Mouse (Mus musculus) liver, embryonic 12.5 days (tissue): Measurements from ENCODE around the gene Aox4. TPM values are rescaled to one million over a fixed set of nuclear protein-coding genes. Genes with fewer than 3 reads are reported as not detected.

Experiments used
- ATAC-seq: fragments of 200-750 bp; cut with Nextera tagmentation; 2 replicates; pipeline ENCODE4 v1.8.0; 2017; ENCODE audit warnings: moderate number of reproducible peaks, mild to moderate bottlenecking, moderate library complexity
- H3K27ac ChIP-seq: fragments of 300-500 bp; sonication (generic); 2 replicates; pipeline ENCODE4 v1.5.1; 2016; ENCODE audit warnings: mild to moderate bottlenecking
- H3K27me3 ChIP-seq: fragments of 300-500 bp; sonication (generic); replicated peaks from 2 replicates; pipeline ENCODE4 v1.6.1; 2016; ENCODE audit warnings: mild to moderate bottlenecking, moderate library complexity
- H3K36me3 ChIP-seq: fragments of 300-500 bp; sonication (generic); 2 replicates; pipeline ENCODE4 v1.6.1; 2016; ENCODE audit warnings: mild to moderate bottlenecking, moderate library complexity
- H3K4me1 ChIP-seq: fragments of 300-500 bp; sonication (generic); 2 replicates; pipeline ENCODE4 v1.6.1; 2016
- H3K4me2 ChIP-seq: fragments of 300-500 bp; sonication (generic); 2 replicates; pipeline ENCODE4 v1.6.1; 2016; ENCODE audit warnings: mild to moderate bottlenecking, moderate library complexity
- H3K4me3 ChIP-seq: fragments of 300-500 bp; sonication (generic); 2 replicates; pipeline ENCODE4 v1.5.1; 2016; ENCODE audit warnings: mild to moderate bottlenecking, moderate library complexity
- H3K9ac ChIP-seq: fragments of 300-500 bp; sonication (generic); 2 replicates; pipeline ENCODE4 v1.6.1; 2016; ENCODE audit warnings: mild to moderate bottlenecking, moderate library complexity
- H3K9me3 ChIP-seq: fragments of 300-500 bp; sonication (generic); replicated peaks from 2 replicates; pipeline ENCODE4 v1.6.1; 2016; ENCODE audit warnings: mild to moderate bottlenecking, moderate library complexity
- WGBS: fragments of 180-500 bp; shearing (Covaris S2); methylation state at CpG from one replicate; pipeline ENCODE4 v1.1.7; 2016; ENCODE audit not compliant: insufficient replicate concordance; 5-methylcytosine and 5-hydroxymethylcytosine counted together
- polyA plus RNA-seq: library from polyadenylated mRNA; unstranded; fragments of >200 nt; fragmentation: Nextera tagmentation; extraction: Ambion mirVana; gene quantifications from 2 replicates; pipeline ENCODE4 v1.2.1, GENCODE M21; 2016

The Aox4 gene
- polyA plus RNA-seq, 1 experiment from 2014 or later: 0.82 TPM

DNA sequence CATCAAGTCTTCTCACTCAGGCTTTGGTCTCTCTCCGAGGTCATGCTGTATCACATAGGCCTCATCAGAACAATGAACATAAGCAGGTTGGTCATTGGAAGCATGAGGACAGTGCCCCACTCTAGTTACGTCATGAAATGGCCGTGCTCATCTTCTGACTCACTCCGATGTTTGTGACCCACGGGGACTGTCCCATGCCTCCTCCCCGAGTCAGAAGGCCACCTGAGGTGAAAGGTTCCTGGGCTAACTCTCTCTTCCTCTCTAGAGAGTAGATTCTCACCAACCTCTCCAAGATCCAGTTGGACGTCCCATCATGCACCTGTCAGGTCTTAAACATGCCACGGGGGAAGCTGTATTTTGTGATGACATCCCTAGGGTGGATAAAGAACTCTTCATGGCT lies 98.4 kb downstream of the Aox4 start:
- no peaks in the 10 kb centered on the region for H3K36me3 ChIP-seq
- H3K27ac ChIP-seq: no peak overlapping the region
- H3K9ac ChIP-seq: no peak overlapping the region
- 0 out of 2 replicates have a peak, but pooled peaks cover under 1% of the 10 kb centered on the region for H3K4me1 ChIP-seq
- H3K4me3 ChIP-seq: no peak overlapping the region
- H3K9me3 ChIP-seq: no peaks in the 10 kb centered on the region
- H3K4me2 ChIP-seq: no peak overlapping the region
- 71% methylated on average over 8 of the region's 8 CpGs for WGBS
- no peak for ATAC-seq
- no peaks in the 10 kb centered on the region for H3K27me3 ChIP-seq

DNA sequence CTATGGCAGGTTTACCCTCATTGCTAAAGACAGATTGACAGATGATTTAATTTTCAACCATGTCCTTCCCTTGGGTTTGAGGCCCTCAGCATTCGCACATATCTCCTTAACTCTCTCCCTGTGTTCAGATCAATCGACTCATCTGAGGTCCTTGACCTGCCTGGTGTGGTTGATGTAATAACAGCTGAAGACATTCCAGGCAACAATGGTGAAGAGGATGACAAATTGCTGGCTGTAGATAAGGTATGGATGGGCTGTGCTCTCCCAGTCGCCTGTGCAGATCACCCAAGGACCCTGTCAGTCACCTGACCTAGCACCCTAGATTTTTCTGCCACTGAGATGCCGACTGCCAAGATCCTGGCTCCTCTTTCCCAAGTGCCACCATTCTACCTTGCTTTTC lies 99.7 kb downstream of the Aox4 start:
- H3K4me2 ChIP-seq: no peak overlapping the region
- no peaks in the 10 kb centered on the region for H3K9me3 ChIP-seq
- 57% methylated on average over 4 of the region's 4 CpGs for WGBS
- H3K9ac ChIP-seq: no peak overlapping the region
- ATAC-seq: no peak
- no peaks in the 10 kb centered on the region for H3K4me1 ChIP-seq
- H3K27ac ChIP-seq: no peak overlapping the region
- H3K27me3 ChIP-seq: no peaks in the 10 kb centered on the region
- H3K4me3 ChIP-seq: no peak overlapping the region
- no peaks in the 10 kb centered on the region for H3K36me3 ChIP-seq

DNA sequence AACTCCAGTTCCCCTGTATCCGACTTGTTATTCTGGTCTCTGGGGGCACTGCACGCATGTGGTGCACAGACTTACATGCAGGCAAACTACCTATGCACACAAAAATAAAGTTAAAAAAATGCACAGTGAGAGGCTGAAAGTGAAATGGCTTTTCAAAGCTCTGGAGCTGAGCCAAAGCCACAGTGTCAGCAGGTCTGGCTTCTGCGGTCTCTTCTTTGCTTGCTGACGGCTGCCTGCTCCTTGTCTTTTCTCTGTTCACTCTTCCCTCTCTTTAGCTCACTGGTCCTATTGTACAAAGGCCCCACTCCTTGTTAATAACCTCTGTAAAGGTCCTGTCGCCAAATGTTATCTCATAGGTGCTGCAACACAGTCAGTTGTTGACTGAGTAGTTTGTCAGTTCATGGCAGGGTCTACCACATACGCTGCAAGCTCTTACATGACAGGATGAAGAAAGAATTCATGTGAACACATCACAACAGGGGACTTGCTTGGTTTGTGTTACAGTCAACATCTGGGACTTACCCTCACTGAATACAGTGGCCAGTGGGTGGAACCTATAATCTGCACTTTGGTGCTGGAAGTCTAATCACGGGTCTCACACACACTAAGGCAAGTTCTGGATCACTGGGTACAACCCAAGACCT lies 101.1 kb downstream of the Aox4 start:
- Histone ChIP-seq H3K4me3 (no peak overlapping the region), H3K36me3 (no peaks in the 10 kb centered on the region), H3K4me2 (no peak overlapping the region), H3K9ac (no peak overlapping the region), H3K27ac (no peak overlapping the region), H3K4me1 (no peaks in the 10 kb centered on the region), H3K27me3 (no peaks in the 10 kb centered on the region), H3K9me3 (no peaks in the 10 kb centered on the region)
- WGBS: 63% methylated on average over 7 of the region's 7 CpGs
- ATAC-seq: no peak

DNA sequence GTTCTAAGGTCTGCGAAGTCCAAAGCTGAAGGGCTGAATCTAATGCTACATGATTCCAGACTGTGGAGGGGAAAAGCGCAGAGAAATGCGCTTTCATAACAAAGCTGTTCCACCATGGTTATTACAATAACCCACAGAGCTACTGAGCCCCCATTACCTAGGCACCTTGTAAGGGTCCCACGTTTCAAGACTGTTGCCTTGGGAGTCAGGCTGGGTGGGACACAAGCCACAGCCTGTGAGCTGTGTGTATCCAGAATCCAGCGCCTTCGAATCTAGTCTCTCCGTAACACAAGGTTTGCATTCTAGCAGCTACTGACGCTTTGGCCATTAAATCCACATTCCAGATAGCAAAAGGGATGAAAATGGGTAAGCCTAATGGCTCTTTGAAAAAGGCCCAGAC lies 103.0 kb downstream of the Aox4 start:
- no peaks in the 10 kb centered on the region for H3K27me3 ChIP-seq
- H3K9ac ChIP-seq: no peak overlapping the region
- no peak for ATAC-seq
- no peak overlapping the region for H3K4me3 ChIP-seq
- H3K4me2 ChIP-seq: no peak overlapping the region
- no peaks in the 10 kb centered on the region for H3K9me3 ChIP-seq
- H3K4me1 ChIP-seq: no peaks in the 10 kb centered on the region
- no peak overlapping the region for H3K27ac ChIP-seq
- WGBS: 80% methylated on average over 8 of the region's 8 CpGs
- no peaks in the 10 kb centered on the region for H3K36me3 ChIP-seq

DNA sequence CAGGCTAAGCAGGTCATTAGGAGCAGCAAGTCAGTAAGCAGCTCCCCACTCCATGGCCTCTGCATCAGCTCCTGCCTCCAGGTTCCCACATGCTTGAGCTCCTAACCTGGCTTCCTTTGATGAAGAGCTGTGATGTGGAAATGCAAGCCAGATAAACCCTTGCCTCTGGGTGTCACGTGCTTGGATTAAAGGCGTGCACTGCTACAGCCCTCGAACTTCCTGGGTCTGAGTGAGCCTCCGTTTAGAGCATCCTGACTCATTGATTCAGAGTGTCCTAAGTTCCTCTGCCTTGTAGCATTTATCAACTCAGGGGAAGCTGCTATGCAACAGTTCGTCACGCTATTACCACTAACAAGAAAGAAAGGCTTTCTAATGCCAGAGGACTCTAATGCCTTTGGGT lies 105.3 kb downstream of the Aox4 start:
- no peaks in the 10 kb centered on the region for H3K36me3 ChIP-seq
- no peak overlapping the region for H3K4me2 ChIP-seq
- no peaks in the 10 kb centered on the region for H3K27me3 ChIP-seq
- H3K9ac ChIP-seq: no peak overlapping the region
- no peak overlapping the region for H3K4me3 ChIP-seq
- no peaks in the 10 kb centered on the region for H3K4me1 ChIP-seq
- no peak overlapping the region for H3K27ac ChIP-seq
- WGBS: 55% methylated on average over 6 of the region's 6 CpGs
- H3K9me3 ChIP-seq: no peaks in the 10 kb centered on the region
- ATAC-seq: no peak

Other genes starting within 250 kb of the Aox4 start
- 12.4 and 12.9 TPM in 2 replicates for gene Sgo2a, start 214.4 kb upstream of the Aox4 start, polyA plus RNA-seq
- 5.7 and 5.9 TPM in 2 replicates for gene Kctd18, start 191.4 kb upstream of the Aox4 start, polyA plus RNA-seq
- gene Aox1, start 180.5 kb upstream of the Aox4 start, polyA plus RNA-seq: 0.06 and 0.07 TPM in 2 replicates
- 0.02 TPM in 1 of 2 replicates, not detected in the other for gene Aox3, start 97.3 kb upstream of the Aox4 start, polyA plus RNA-seq
- gene Aox2, start 67.9 kb downstream of the Aox4 start, polyA plus RNA-seq: not detected in 2 replicates
- gene Bzw1, start 182.5 kb downstream of the Aox4 start, polyA plus RNA-seq: 225 and 229 TPM in 2 replicates
- gene Clk1, start 213.7 kb downstream of the Aox4 start, polyA plus RNA-seq: 96.2 and 96.4 TPM in 2 replicates
- 25.2 TPM in 2 replicates for gene Nif3l1, start 234.8 kb downstream of the Aox4 start, polyA plus RNA-seq
- gene Ppil3, start 235.1 kb downstream of the Aox4 start, polyA plus RNA-seq: 34.0 and 39.9 TPM in 2 replicates